Comparison of ENCODE assay signal across 24 mouse cellular contexts in the genomic region with DNA sequence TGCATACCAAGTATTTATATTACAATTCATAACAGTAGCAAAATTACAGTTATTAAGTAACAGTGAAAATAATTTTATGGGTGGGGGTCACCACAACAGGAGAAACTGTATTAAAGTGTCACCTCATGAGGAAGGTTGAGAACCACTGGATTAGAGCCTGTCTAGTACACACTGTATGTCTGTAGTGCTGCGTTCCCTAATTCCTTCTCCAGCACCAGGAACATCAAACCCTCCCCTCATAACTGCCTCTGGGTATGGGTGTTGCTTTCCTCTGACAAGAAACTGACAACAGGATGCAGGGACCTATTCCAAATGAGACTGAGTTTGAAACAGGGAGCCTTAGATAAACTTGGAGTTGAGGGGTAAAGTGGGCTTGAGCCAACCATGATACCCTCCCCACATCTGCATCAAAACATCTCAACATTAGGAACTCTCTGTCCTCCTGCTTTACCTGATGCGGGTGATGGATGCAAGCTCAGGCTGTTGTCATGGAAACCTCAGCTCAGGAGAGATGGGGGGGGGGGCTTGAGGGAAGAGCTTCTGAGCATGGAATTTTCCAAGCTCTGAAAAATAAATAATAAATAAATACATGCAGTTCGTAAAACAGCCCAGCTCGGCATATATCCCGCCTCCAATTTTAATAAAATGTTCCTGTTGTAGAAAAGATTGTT.
A peak's percentile ranks its signal among the peaks of the same experiment; 100 is the strongest.
DNase-seq lines count a peak whose midpoint lies in the region; ATAC-seq lines count a peak whose summit lies in the region.
"Had no signal": no experiment of that assay in that cellular context is flagged by ENCODE, and none has a peak within 500 bp of the region (broad histone marks: within the 10 kb centered on the region; RNA-seq: fewer than 3 reads in every experiment).

No protein-coding gene starts in this region.

- peak overlapping the region; percentile 49; the same call in 1 of the 2 replicates for H3K27ac ChIP-seq in forebrain, embryonic 13.5 days
- no peak overlapping the region for H3K27ac ChIP-seq in forebrain, embryonic 10.5 days
- peak overlapping the region; percentile 28; the same call in 1 of the 2 replicates for H3K27ac ChIP-seq in neural tube, embryonic 13.5 days (replicated peaks)
- H3K27ac ChIP-seq in midbrain, embryonic 14.5 days (replicated peaks; ENCODE audit: low read depth, low read length) = peak overlapping the region; percentile 80
- H3K27ac ChIP-seq: liver, embryonic 14.5 days; stomach, embryonic 15.5 days had no signal

- no peak overlapping the region for H3K4me3 ChIP-seq in forebrain, embryonic 13.5 days
- H3K4me3 ChIP-seq in forebrain, embryonic 10.5 days = no peak overlapping the region
- H3K4me3 ChIP-seq in neural tube, embryonic 13.5 days = no peak overlapping the region
- no peak overlapping the region for H3K4me3 ChIP-seq in midbrain, embryonic 14.5 days (replicated peaks; ENCODE audit: low read depth, low read length)
- H3K4me3 ChIP-seq: embryonic facial prominence, embryonic 15.5 days; heart, embryonic 12.5 days; stomach, embryonic 15.5 days had no signal

- no peaks in the 10 kb centered on the region for H3K27me3 ChIP-seq in forebrain, embryonic 13.5 days
- H3K27me3 ChIP-seq in forebrain, embryonic 10.5 days (ENCODE audit: poor library complexity, severe bottlenecking) = peaks cover 41% of the 10 kb centered on the region
- H3K27me3 ChIP-seq in neural tube, embryonic 13.5 days = no peaks in the 10 kb centered on the region
- no peaks in the 10 kb centered on the region for H3K27me3 ChIP-seq in midbrain, embryonic 14.5 days (ENCODE audit: control insufficient read depth, insufficient read depth, low read length)
- H3K27me3 ChIP-seq: embryonic facial prominence, embryonic 15.5 days; heart, embryonic 12.5 days; Patski; stomach, embryonic 15.5 days had no signal

- H3K4me2 ChIP-seq in forebrain, embryonic 13.5 days = no peak overlapping the region
- H3K4me2 ChIP-seq in neural tube, embryonic 13.5 days = no peak overlapping the region
- no peak overlapping the region for H3K4me2 ChIP-seq in midbrain, embryonic 14.5 days (ENCODE audit: low read length)
- H3K4me2 ChIP-seq: embryonic facial prominence, embryonic 15.5 days; heart, embryonic 12.5 days; stomach, embryonic 15.5 days had no signal

- H3K9me3 ChIP-seq in forebrain, embryonic 13.5 days (replicated peaks) = no peaks in the 10 kb centered on the region
- H3K9me3 ChIP-seq in forebrain, embryonic 10.5 days = no peaks in the 10 kb centered on the region
- no peaks in the 10 kb centered on the region for H3K9me3 ChIP-seq in neural tube, embryonic 13.5 days
- H3K9me3 ChIP-seq in midbrain, embryonic 14.5 days (ENCODE audit: control insufficient read depth, low read length) = no peaks in the 10 kb centered on the region
- H3K9me3 ChIP-seq: embryonic facial prominence, embryonic 15.5 days; heart, embryonic 12.5 days; stomach, embryonic 15.5 days had no signal

- 81% methylated on average over 5 of the region's 5 CpGs for WGBS in forebrain, embryonic 13.5 days
- 95% methylated on average over 5 of the region's 5 CpGs for WGBS in forebrain, embryonic 10.5 days
- WGBS in neural tube, embryonic 13.5 days = 82% methylated on average over 5 of the region's 5 CpGs
- WGBS in midbrain, embryonic 14.5 days = 68% methylated on average over 5 of the region's 5 CpGs

- peak; percentile 40 for ATAC-seq in forebrain, embryonic 13.5 days
- peak; percentile 36; the same call in 1 of the 2 replicates for ATAC-seq in neural tube, embryonic 13.5 days (ENCODE audit: low read depth)
- ATAC-seq in midbrain, embryonic 14.5 days (ENCODE audit: low FRiP score, low TSS enrichment) = peak; percentile 70; the same call in 1 of the 2 replicates
- ATAC-seq: CD4-positive, CD25-positive, alpha-beta regulatory T cell, adult 4 months; inflammation-experienced regulatory T-cells, adult 6 months; Patski had no signal

- H3K9ac ChIP-seq in forebrain, embryonic 13.5 days = no peak overlapping the region
- H3K9ac ChIP-seq in neural tube, embryonic 13.5 days = no peak overlapping the region
- H3K9ac ChIP-seq in midbrain, embryonic 14.5 days (replicated peaks; ENCODE audit: low read length) = no peak overlapping the region
- H3K9ac ChIP-seq: embryonic facial prominence, embryonic 15.5 days; heart, embryonic 12.5 days; liver, embryonic 14.5 days; stomach, embryonic 15.5 days had no signal

- peaks cover 21% of the 10 kb centered on the region for H3K4me1 ChIP-seq in forebrain, embryonic 13.5 days
- H3K4me1 ChIP-seq in forebrain, embryonic 10.5 days = peaks cover 43% of the 10 kb centered on the region
- H3K4me1 ChIP-seq in neural tube, embryonic 13.5 days (replicated peaks) = peaks cover 19% of the 10 kb centered on the region
- peaks cover 12% of the 10 kb centered on the region for H3K4me1 ChIP-seq in midbrain, embryonic 14.5 days (ENCODE audit: control insufficient read depth, insufficient read depth, low read length)
- H3K4me1 ChIP-seq: heart, embryonic 12.5 days; stomach, embryonic 15.5 days had no signal

- no peak for DNase-seq in forebrain, embryonic 10.5 days (ENCODE audit: extremely low spot score, low spot score)
- no peak for DNase-seq in neural tube, embryonic 10.5 days (ENCODE audit: extremely low spot score, low spot score)
- peak; percentile 80 for DNase-seq in midbrain, embryonic 14.5 days
- no peak for DNase-seq in adrenal gland, postnatal 4 days (ENCODE audit: low spot score in 2 of 2)
- no peak for DNase-seq in heart, adult 9 months (ENCODE audit: low spot score in 2 of 2)
- no peak for DNase-seq in lung, postnatal 14 days
- DNase-seq: adrenal gland, postnatal 10 days; cerebellum, adult 18-20 months; cerebellum, postnatal 36 days; heart, postnatal 14 days; kidney, adult 2 months; kidney, postnatal 25 days; retina, postnatal 1 day; thymus, adult 18-20 months; thymus, postnatal 4 days had no signal

- H3K36me3 ChIP-seq in forebrain, embryonic 13.5 days (ENCODE audit: poor library complexity, severe bottlenecking) = no peaks in the 10 kb centered on the region
- no peaks in the 10 kb centered on the region for H3K36me3 ChIP-seq in forebrain, embryonic 10.5 days (replicated peaks)
- H3K36me3 ChIP-seq in neural tube, embryonic 13.5 days = no peaks in the 10 kb centered on the region
- H3K36me3 ChIP-seq in midbrain, embryonic 14.5 days (ENCODE audit: control insufficient read depth, insufficient read depth, low read length) = no peaks in the 10 kb centered on the region
- H3K36me3 ChIP-seq: embryonic facial prominence, embryonic 15.5 days; heart, embryonic 12.5 days; stomach, embryonic 15.5 days had no signal
